Mouse (Mus musculus) embryo, embryonic 11.5 days (tissue): ENCODE results near the gene Xlr4a.
"Not testable (repeated sequence)": the region's sequence is repeated elsewhere in the genome, so short reads cannot be mapped to it uniquely, and the experiment has no call there.

Experiments used
- DNase-seq: peaks from one replicate; pipeline ENCODE4 v3.0.0-alpha.2; 2012; ENCODE audit warnings: low read depth, low spot score

The Xlr4a gene

GRCm38 (mm10) chrX:73082267-73083055 is at the start of gene Xlr4a:
Gene Xlr4a, minus strand, starts transcription at chrX:73082478.
- not testable (repeated sequence) for DNase-seq

- not testable (repeated sequence) for DNase-seq
Measured at GRCm38 (mm10) chrX:73122859-73123829, 40.9 kb upstream of the Xlr4a start.

- not testable (repeated sequence) for DNase-seq
Measured at GRCm38 (mm10) chrX:73116747-73117146, 34.5 kb upstream of the Xlr4a start, which contains the start of gene Gm14685. Gene Gm14685, plus strand, starts transcription at chrX:73117047.

- not testable (repeated sequence) for DNase-seq
Measured at GRCm38 (mm10) chrX:73096941-73097508, 14.7 kb upstream of the Xlr4a start, which contains the start of gene Xlr3a. Gene Xlr3a, minus strand, starts transcription at chrX:73097095.

- not testable (repeated sequence) for DNase-seq
Measured at GRCm38 (mm10) chrX:73066765-73067312, 15.4 kb downstream of the Xlr4a start.

GRCm38 (mm10) chrX:73064415-73064793 is 17.9 kb downstream of the Xlr4a start, which contains the start of gene Pnma3:
Gene Pnma3, plus strand, starts transcription at chrX:73064787.
- no peak for DNase-seq

GRCm38 (mm10) chrX:73063512-73064414 is 18.5 kb downstream of the Xlr4a start:
- no peak for DNase-seq

GRCm38 (mm10) chrX:73062323-73062722 is 20.0 kb downstream of the Xlr4a start:
- DNase-seq: no peak

- DNase-seq: no peak
Measured at GRCm38 (mm10) chrX:73061528-73061927, 20.8 kb downstream of the Xlr4a start.

- DNase-seq: peak; percentile 79
Measured at GRCm38 (mm10) chrX:73053860-73054563, 28.3 kb downstream of the Xlr4a start.

GRCm38 (mm10) chrX:73039666-73040065 is 42.6 kb downstream of the Xlr4a start:
- no peak for DNase-seq

GRCm38 (mm10) chrX:73038831-73039230 is 43.4 kb downstream of the Xlr4a start:
- no peak for DNase-seq

- DNase-seq: no peak
Measured at GRCm38 (mm10) chrX:73037003-73037402, 45.3 kb downstream of the Xlr4a start, which contains the start of gene Pnma5. Gene Pnma5, minus strand, starts transcription at chrX:73037103.
